Mouse (Mus musculus): ENCODE measurements around the gene Plekha6.
A peak's percentile ranks its signal among the peaks of the same experiment; 100 is the strongest.

The Plekha6 gene

GRCm38 (mm10) chr1:133146014-133147009, 17.7 kb upstream of the Plekha6 start:
- no peak for DNase-seq (ENCODE audit: low spot score)

GRCm38 (mm10) chr1:133147324-133147723, 16.7 kb upstream of the Plekha6 start:
- DNase-seq (ENCODE audit: low spot score) = no peak

GRCm38 (mm10) chr1:133148122-133148521, 15.9 kb upstream of the Plekha6 start:
- no peak for DNase-seq (ENCODE audit: low spot score)

- DNase-seq (ENCODE audit: low spot score) = no peak
These were observed 13.5 kb upstream of the Plekha6 start for GRCm38 (mm10) chr1:133150556-133150955.

GRCm38 (mm10) chr1:133152213-133152612, 11.8 kb upstream of the Plekha6 start:
- DNase-seq (ENCODE audit: low spot score) = no peak

GRCm38 (mm10) chr1:133155270-133155669, 8.7 kb upstream of the Plekha6 start:
- no peak for DNase-seq (ENCODE audit: low spot score)

GRCm38 (mm10) chr1:133159128-133159564, 4.9 kb upstream of the Plekha6 start:
- DNase-seq (ENCODE audit: low spot score) = peak; percentile 4

- DNase-seq (ENCODE audit: low spot score) = no peak
These were observed 2.5 kb upstream of the Plekha6 start for GRCm38 (mm10) chr1:133161559-133161958.

- no peak for DNase-seq (ENCODE audit: low spot score)
These were observed 2.0 kb upstream of the Plekha6 start for GRCm38 (mm10) chr1:133162046-133162445.

- DNase-seq (ENCODE audit: low spot score) = no peak
These were observed 1.0 kb upstream of the Plekha6 start for GRCm38 (mm10) chr1:133162981-133163380.

- no peak for DNase-seq (ENCODE audit: low spot score)
These were observed 591 bp downstream of the Plekha6 start for GRCm38 (mm10) chr1:133164591-133165011.

GRCm38 (mm10) chr1:133165111-133165510, 1.1 kb downstream of the Plekha6 start:
- no peak for DNase-seq (ENCODE audit: low spot score)

- no peak for DNase-seq (ENCODE audit: low spot score)
These were observed 4.5 kb downstream of the Plekha6 start for GRCm38 (mm10) chr1:133168318-133169060.

- no peak for DNase-seq (ENCODE audit: low spot score)
These were observed 6.2 kb downstream of the Plekha6 start for GRCm38 (mm10) chr1:133170196-133170595.

GRCm38 (mm10) chr1:133171357-133171756, 7.3 kb downstream of the Plekha6 start:
- DNase-seq (ENCODE audit: low spot score) = no peak

GRCm38 (mm10) chr1:133175150-133175549, 11.1 kb downstream of the Plekha6 start:
- no peak for DNase-seq (ENCODE audit: low spot score)

GRCm38 (mm10) chr1:133177480-133178172, 13.6 kb downstream of the Plekha6 start:
- DNase-seq (ENCODE audit: low spot score) = peak; percentile 22

GRCm38 (mm10) chr1:133178732-133179440, 14.9 kb downstream of the Plekha6 start:
- no peak for DNase-seq (ENCODE audit: low spot score)

GRCm38 (mm10) chr1:133181072-133182015, 17.3 kb downstream of the Plekha6 start:
- DNase-seq (ENCODE audit: low spot score) = no peak

- DNase-seq (ENCODE audit: low spot score) = no peak
These were observed 18.2 kb downstream of the Plekha6 start for GRCm38 (mm10) chr1:133182016-133182705.
